Mouse (Mus musculus): Measurements from ENCODE around the gene Card19.

- TF ChIP-seq UBTF (IDR thresholded peaks at IDR 0.05; ENCODE audit: borderline replicate concordance, insufficient read depth, low read depth, low read length), result no peak
- no peak for TF ChIP-seq POLR2A (IDR thresholded peaks at IDR 0.05; ENCODE audit: control insufficient read depth in 1 of 2, insufficient read depth in 1 of 2, low read depth in 1 of 2, low read length in 2 of 2, poor library complexity in 1 of 2)
- no peak for TF ChIP-seq EP300 (IDR thresholded peaks at IDR 0.05; ENCODE audit: low read depth in 1 of 2, low read length in 2 of 2)
- TF ChIP-seq MAX (IDR thresholded peaks at IDR 0.05; ENCODE audit: low read length), result no peak
- TF ChIP-seq MYB (IDR thresholded peaks at IDR 0.05; ENCODE audit: low read depth, low read length), result no peak
- TF ChIP-seq USF1 (IDR thresholded peaks at IDR 0.05; ENCODE audit: low read depth, low read length), result no peak
- TF ChIP-seq CTCF (IDR thresholded peaks at IDR 0.05 in 2 of 3, conservative IDR thresholded peaks at IDR 0.05 in 1 of 3; ENCODE audit: control insufficient read depth in 1 of 3, insufficient read depth in 1 of 3, low read depth in 2 of 3, low read length in 3 of 3, poor library complexity in 1 of 3, severe bottlenecking in 1 of 3), result no peak
- TF ChIP-seq TBP (IDR thresholded peaks at IDR 0.05; ENCODE audit: low read depth, low read length), result no peak
- no peak for TF ChIP-seq TAL1 (IDR thresholded peaks at IDR 0.05; ENCODE audit: low read length)
- TF ChIP-seq ETS1 (IDR thresholded peaks at IDR 0.05; ENCODE audit: low read depth, low read length), result no peak
- no peak for TF ChIP-seq E2F4 (IDR thresholded peaks at IDR 0.05; ENCODE audit: borderline replicate concordance, low read depth, low read length)
- no peak for TF ChIP-seq CHD2 (IDR thresholded peaks at IDR 0.05; ENCODE audit: low read length)
Observed at GRCm38 (mm10) chr13:49248923-49249322, 33.1 kb upstream of the Card19 start.
